Mouse (Mus musculus): ENCODE results near the gene Gm21887. TPM values are rescaled to one million over a fixed set of nuclear protein-coding genes. Genes with fewer than 3 reads are reported as not detected.
"Not testable (repeated sequence)": the region's sequence is repeated elsewhere in the genome, so short reads cannot be mapped to it uniquely, and the experiment has no call there.

Gene Gm21887
- polyA plus RNA-seq, 1 experiment from 2014 or later = 223 TPM

DNA sequence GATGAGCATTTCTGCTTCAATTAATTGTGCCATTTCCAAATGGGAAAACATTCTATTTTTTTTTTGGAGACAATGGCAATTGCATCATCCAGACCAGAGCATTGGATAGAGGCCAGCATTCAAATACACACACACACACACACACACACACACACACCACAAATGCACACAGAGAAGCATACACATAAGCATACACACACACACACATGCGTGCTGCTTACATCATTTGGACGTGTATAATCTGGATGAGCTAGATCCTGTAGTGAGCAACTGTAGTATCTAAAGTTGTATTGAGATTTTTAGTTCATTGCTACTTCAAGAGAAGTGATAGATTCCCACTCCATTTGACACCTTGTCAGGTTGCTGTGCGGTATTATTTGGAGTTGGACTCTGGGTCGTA lies 35.0 kb upstream of the Gm21887 start:
- not testable (repeated sequence) for DNase-seq (ENCODE audit: low spot score); H3K9me3 ChIP-seq (ENCODE audit: control insufficient read depth, low read length); H3K4me1 ChIP-seq (replicated peaks; ENCODE audit: control insufficient read depth, insufficient read depth, low read length); H3K9ac ChIP-seq (ENCODE audit: low read length); H3K4me2 ChIP-seq (ENCODE audit: low read length); H3K4me3 ChIP-seq (ENCODE audit: low read depth, low read length); ATAC-seq (replicated peaks; ENCODE audit: low FRiP score, low TSS enrichment, low read depth); H3K27ac ChIP-seq (ENCODE audit: low read depth); H3K27me3 ChIP-seq (replicated peaks; ENCODE audit: control insufficient read depth, insufficient read depth, low read length)
- peaks cover 22% of the 10 kb centered on the region for H3K36me3 ChIP-seq (ENCODE audit: control insufficient read depth, insufficient read depth, low read length)
- WGBS = 68% methylated on average over 4 of the region's 4 CpGs

- WGBS = 56% methylated on average over 6 of the region's 6 CpGs
- H3K9me3 ChIP-seq (ENCODE audit: control insufficient read depth, low read length); H3K4me3 ChIP-seq (ENCODE audit: low read depth, low read length); H3K4me1 ChIP-seq (replicated peaks; ENCODE audit: control insufficient read depth, insufficient read depth, low read length); H3K27ac ChIP-seq (ENCODE audit: low read depth); H3K9ac ChIP-seq (ENCODE audit: low read length); H3K27me3 ChIP-seq (replicated peaks; ENCODE audit: control insufficient read depth, insufficient read depth, low read length); H3K4me2 ChIP-seq (ENCODE audit: low read length); ATAC-seq (replicated peaks; ENCODE audit: low FRiP score, low TSS enrichment, low read depth): not testable (repeated sequence)
- peak; percentile 53 for DNase-seq (ENCODE audit: low spot score)
- H3K36me3 ChIP-seq (ENCODE audit: control insufficient read depth, insufficient read depth, low read length) = peaks cover 22% of the 10 kb centered on the region
Observed at GRCm38 (mm10) chrX:169974974-169975373, 34.5 kb upstream of the Gm21887 start.

DNA sequence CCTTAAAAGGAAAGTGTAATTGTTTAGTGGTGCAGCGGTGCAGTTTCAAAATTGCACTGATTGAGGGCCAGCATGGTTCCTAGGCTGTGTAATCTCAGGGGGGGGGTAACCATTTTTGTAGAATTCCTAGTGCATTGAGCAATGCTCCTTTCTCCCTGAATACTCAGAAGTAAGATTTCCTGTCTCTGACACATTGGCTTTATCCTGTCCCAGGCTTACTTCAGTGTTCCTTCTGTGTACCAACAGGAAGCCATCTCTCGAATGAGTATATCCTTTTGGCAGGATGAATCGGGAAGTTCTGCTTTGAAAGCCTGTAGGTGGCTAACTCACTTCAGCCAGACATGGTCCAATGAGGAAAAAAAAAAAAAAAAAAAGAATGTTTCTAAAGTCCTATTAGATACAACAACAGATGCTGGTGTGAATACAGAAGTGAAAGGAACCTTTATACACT lies 33.8 kb upstream of the Gm21887 start:
- not testable (repeated sequence) for H3K4me2 ChIP-seq (ENCODE audit: low read length); H3K9me3 ChIP-seq (ENCODE audit: control insufficient read depth, low read length); DNase-seq (ENCODE audit: low spot score); H3K4me1 ChIP-seq (replicated peaks; ENCODE audit: control insufficient read depth, insufficient read depth, low read length); ATAC-seq (replicated peaks; ENCODE audit: low FRiP score, low TSS enrichment, low read depth); H3K27me3 ChIP-seq (replicated peaks; ENCODE audit: control insufficient read depth, insufficient read depth, low read length); H3K27ac ChIP-seq (ENCODE audit: low read depth); H3K9ac ChIP-seq (ENCODE audit: low read length); H3K4me3 ChIP-seq (ENCODE audit: low read depth, low read length)
- WGBS = 68% methylated on average over 3 of the region's 3 CpGs
- H3K36me3 ChIP-seq (ENCODE audit: control insufficient read depth, insufficient read depth, low read length) = peaks cover 22% of the 10 kb centered on the region

- H3K4me3 ChIP-seq (ENCODE audit: low read depth, low read length); H3K27me3 ChIP-seq (replicated peaks; ENCODE audit: control insufficient read depth, insufficient read depth, low read length); ATAC-seq (replicated peaks; ENCODE audit: low FRiP score, low TSS enrichment, low read depth); DNase-seq (ENCODE audit: low spot score); H3K9me3 ChIP-seq (ENCODE audit: control insufficient read depth, low read length); H3K4me1 ChIP-seq (replicated peaks; ENCODE audit: control insufficient read depth, insufficient read depth, low read length); H3K4me2 ChIP-seq (ENCODE audit: low read length); H3K27ac ChIP-seq (ENCODE audit: low read depth); H3K9ac ChIP-seq (ENCODE audit: low read length): not testable (repeated sequence)
- H3K36me3 ChIP-seq (ENCODE audit: control insufficient read depth, insufficient read depth, low read length) = peaks cover 22% of the 10 kb centered on the region
- WGBS = 80% methylated on average over 5 of the region's 5 CpGs
Observed at GRCm38 (mm10) chrX:169976340-169976739, 33.1 kb upstream of the Gm21887 start.

DNA sequence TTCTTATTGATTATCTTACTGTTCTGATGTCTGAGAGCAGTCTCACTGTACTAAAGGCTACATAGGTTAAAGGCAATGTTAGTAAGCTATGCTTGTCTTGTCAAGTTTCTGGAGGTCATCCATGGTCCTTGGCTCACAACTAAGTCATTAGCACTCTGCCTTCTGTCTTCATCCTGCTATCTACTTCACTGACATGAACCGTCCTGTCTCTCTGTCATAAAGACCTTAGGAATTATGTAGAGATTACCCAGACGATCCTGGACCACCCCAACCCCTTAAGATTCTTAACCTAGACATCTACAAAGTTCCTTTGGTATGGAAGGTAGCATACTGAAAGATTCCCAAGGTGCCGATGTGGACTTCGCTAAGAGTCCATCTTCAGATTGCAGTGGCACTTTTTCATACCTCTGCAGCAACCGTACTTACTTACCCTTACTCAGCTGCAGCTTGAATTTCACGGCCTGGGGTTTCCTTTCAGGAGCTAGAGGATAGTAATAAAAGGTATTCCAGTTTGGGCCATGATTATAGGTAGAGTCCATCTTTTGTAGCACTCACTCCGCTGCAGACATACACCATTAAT lies 31.5 kb upstream of the Gm21887 start:
- H3K4me1 ChIP-seq (replicated peaks; ENCODE audit: control insufficient read depth, insufficient read depth, low read length); H3K27ac ChIP-seq (ENCODE audit: low read depth); H3K4me3 ChIP-seq (ENCODE audit: low read depth, low read length); DNase-seq (ENCODE audit: low spot score); H3K9ac ChIP-seq (ENCODE audit: low read length); H3K27me3 ChIP-seq (replicated peaks; ENCODE audit: control insufficient read depth, insufficient read depth, low read length); ATAC-seq (replicated peaks; ENCODE audit: low FRiP score, low TSS enrichment, low read depth); H3K4me2 ChIP-seq (ENCODE audit: low read length): not testable (repeated sequence)
- peaks cover 19% of the 10 kb centered on the region; the same call in 1 of the 2 replicates for H3K9me3 ChIP-seq (ENCODE audit: control insufficient read depth, low read length)
- WGBS = 88% methylated on average over 7 of the region's 7 CpGs
- peaks cover 38% of the 10 kb centered on the region for H3K36me3 ChIP-seq (ENCODE audit: control insufficient read depth, insufficient read depth, low read length)

GRCm38 (mm10) chrX:169978436-169979381 lies 30.8 kb upstream of the Gm21887 start:
- DNase-seq (ENCODE audit: low spot score) = peak; percentile 96
- WGBS = 68% methylated on average over 29 of the region's 29 CpGs
- Histone ChIP-seq H3K36me3 (ENCODE audit: control insufficient read depth, insufficient read depth, low read length) (peaks cover 44% of the 10 kb centered on the region), H3K9me3 (ENCODE audit: control insufficient read depth, low read length) (peaks cover 21% of the 10 kb centered on the region; the same call in 1 of the 2 replicates)
- not testable (repeated sequence) for H3K27me3 ChIP-seq (replicated peaks; ENCODE audit: control insufficient read depth, insufficient read depth, low read length); H3K27ac ChIP-seq (ENCODE audit: low read depth); H3K4me2 ChIP-seq (ENCODE audit: low read length); H3K4me3 ChIP-seq (ENCODE audit: low read depth, low read length); H3K4me1 ChIP-seq (replicated peaks; ENCODE audit: control insufficient read depth, insufficient read depth, low read length); H3K9ac ChIP-seq (ENCODE audit: low read length); ATAC-seq (replicated peaks; ENCODE audit: low FRiP score, low TSS enrichment, low read depth)

GRCm38 (mm10) chrX:169979461-169980202 lies 29.8 kb upstream of the Gm21887 start:
- not testable (repeated sequence) for H3K4me1 ChIP-seq (replicated peaks; ENCODE audit: control insufficient read depth, insufficient read depth, low read length); H3K27ac ChIP-seq (ENCODE audit: low read depth); H3K9ac ChIP-seq (ENCODE audit: low read length); ATAC-seq (replicated peaks; ENCODE audit: low FRiP score, low TSS enrichment, low read depth); H3K4me2 ChIP-seq (ENCODE audit: low read length); H3K4me3 ChIP-seq (ENCODE audit: low read depth, low read length); H3K27me3 ChIP-seq (replicated peaks; ENCODE audit: control insufficient read depth, insufficient read depth, low read length); DNase-seq (ENCODE audit: low spot score)
- peaks cover 48% of the 10 kb centered on the region for H3K36me3 ChIP-seq (ENCODE audit: control insufficient read depth, insufficient read depth, low read length)
- WGBS = 84% methylated on average over 20 of the region's 20 CpGs
- peaks cover 27% of the 10 kb centered on the region; the same call in 1 of the 2 replicates for H3K9me3 ChIP-seq (ENCODE audit: control insufficient read depth, low read length)

GRCm38 (mm10) chrX:169980203-169980556 lies 29.3 kb upstream of the Gm21887 start:
- WGBS = 85% methylated on average over 6 of the region's 6 CpGs
- not testable (repeated sequence) for H3K9ac ChIP-seq (ENCODE audit: low read length); DNase-seq (ENCODE audit: low spot score); H3K4me3 ChIP-seq (ENCODE audit: low read depth, low read length); H3K4me2 ChIP-seq (ENCODE audit: low read length); H3K4me1 ChIP-seq (replicated peaks; ENCODE audit: control insufficient read depth, insufficient read depth, low read length); H3K27me3 ChIP-seq (replicated peaks; ENCODE audit: control insufficient read depth, insufficient read depth, low read length); ATAC-seq (replicated peaks; ENCODE audit: low FRiP score, low TSS enrichment, low read depth); H3K27ac ChIP-seq (ENCODE audit: low read depth)
- Histone ChIP-seq H3K36me3 (ENCODE audit: control insufficient read depth, insufficient read depth, low read length) (peaks cover 51% of the 10 kb centered on the region), H3K9me3 (ENCODE audit: control insufficient read depth, low read length) (peaks cover 32% of the 10 kb centered on the region)
